Mouse (Mus musculus) intestine, postnatal 0 days (tissue): ENCODE data around the gene Npw. TPM values are rescaled to one million over a fixed set of nuclear protein-coding genes. Genes with fewer than 3 reads are reported as not detected.

Experiments used
- ATAC-seq: fragments of 200-750 bp; cut with Nextera tagmentation; 2 replicates; pipeline ENCODE4 v1.8.0; 2017; ENCODE audit warnings: mild to moderate bottlenecking, moderate TSS enrichment, moderate library complexity
- H3K27ac ChIP-seq: fragments of 300-500 bp; sonication (generic); 2 replicates; pipeline ENCODE4 v1.5.1; 2014; ENCODE audit warnings: mild to moderate bottlenecking, low read depth, low read length, moderate library complexity
- H3K27me3 ChIP-seq: fragments of 300-500 bp; sonication (generic); replicated peaks from 2 replicates; pipeline ENCODE4 v1.6.1; 2014; ENCODE audit warnings: low read length, mixed read lengths; ENCODE audit not compliant: control insufficient read depth, insufficient read depth
- H3K36me3 ChIP-seq: fragments of 300-500 bp; sonication (generic); 2 replicates; pipeline ENCODE4 v1.6.1; 2014; ENCODE audit warnings: mild to moderate bottlenecking, moderate library complexity; ENCODE audit not compliant: control insufficient read depth, insufficient read depth
- H3K4me1 ChIP-seq: fragments of 300-500 bp; sonication (generic); replicated peaks from 2 replicates; pipeline ENCODE4 v1.6.1; 2014; ENCODE audit warnings: antibody characterized with exemption, low read length, mixed read lengths; ENCODE audit not compliant: control insufficient read depth, insufficient read depth
- H3K4me2 ChIP-seq: fragments of 300-500 bp; sonication (generic); replicated peaks from 2 replicates; pipeline ENCODE4 v1.6.1; 2014; ENCODE audit warnings: low read depth, mild to moderate bottlenecking, moderate library complexity
- H3K4me3 ChIP-seq: fragments of 300-500 bp; sonication (generic); 2 replicates; pipeline ENCODE4 v1.5.1; 2014; ENCODE audit warnings: low read depth, low read length
- H3K9ac ChIP-seq: fragments of 300-500 bp; sonication (generic); 2 replicates; pipeline ENCODE4 v1.6.1; 2014; ENCODE audit warnings: mild to moderate bottlenecking, low read depth, low read length
- H3K9me3 ChIP-seq: fragments of 300-500 bp; sonication (generic); 2 replicates; pipeline ENCODE4 v1.6.1; 2016; ENCODE audit warnings: mixed run types; ENCODE audit not compliant: control insufficient read depth
- CTCF ChIP-seq: sonication (generic); IDR thresholded peaks from 2 replicates; pipeline ENCODE4 v1.5.1; 2016; ENCODE audit warnings: low read depth, mild to moderate bottlenecking, control low read depth, antibody characterized with exemption, moderate library complexity
- WGBS: fragments of 180-500 bp; shearing (Covaris S2); extraction: QIAGEN DNeasy Blood & Tissue Kit; methylation state at CpG from one replicate; pipeline ENCODE4 v1.1.7; 2014; 5-methylcytosine and 5-hydroxymethylcytosine counted together
- polyA plus RNA-seq: library from polyadenylated mRNA; unstranded; fragments of >200 nt; fragmentation: Nextera tagmentation; extraction: Ambion mirVana; gene quantifications from 2 replicates; pipeline ENCODE4 v1.2.1, GENCODE M21; 2015

Gene Npw
- polyA plus RNA-seq, 1 experiment from 2014 or later, result 0.20 TPM

DNA sequence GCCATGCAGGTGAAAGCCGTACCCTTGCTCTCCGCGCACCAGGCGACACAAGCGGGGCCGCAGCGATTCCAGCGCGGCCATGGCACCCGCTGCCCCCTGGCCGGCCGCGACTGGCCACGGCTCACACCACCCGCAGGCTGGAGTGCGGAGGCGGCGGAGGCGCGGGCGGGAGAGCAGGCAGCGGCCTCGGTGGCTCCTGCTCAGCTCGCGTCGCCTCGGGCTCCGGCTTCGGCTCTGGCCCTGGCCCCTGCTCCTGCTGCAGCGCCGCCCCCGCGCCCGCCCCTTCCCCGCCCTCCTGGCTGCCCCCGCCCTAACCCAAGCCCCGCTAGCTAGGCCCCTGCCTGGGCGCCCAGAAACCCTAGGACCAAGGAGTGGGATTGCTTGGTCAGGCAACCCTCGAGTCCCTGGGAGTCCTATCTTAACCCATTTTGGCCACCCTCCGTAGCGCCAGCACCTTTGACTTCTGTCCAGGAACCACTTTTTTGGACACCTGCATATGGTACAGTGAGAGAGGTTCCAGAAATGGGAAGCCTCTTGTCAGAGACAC lies 8.1 kb downstream of the Npw start, which contains the start of gene Slc9a3r2:
Gene Slc9a3r2, minus strand, starts transcription at position 258 of the 547 bp plus-strand sequence.
- WGBS, result 1% methylated on average over 21 of the region's 41 CpGs
- Histone ChIP-seq H3K9ac (peak within 1 kb of the TSS; percentile 72), H3K27ac (peak within 1 kb of the TSS; percentile 54)

DNA sequence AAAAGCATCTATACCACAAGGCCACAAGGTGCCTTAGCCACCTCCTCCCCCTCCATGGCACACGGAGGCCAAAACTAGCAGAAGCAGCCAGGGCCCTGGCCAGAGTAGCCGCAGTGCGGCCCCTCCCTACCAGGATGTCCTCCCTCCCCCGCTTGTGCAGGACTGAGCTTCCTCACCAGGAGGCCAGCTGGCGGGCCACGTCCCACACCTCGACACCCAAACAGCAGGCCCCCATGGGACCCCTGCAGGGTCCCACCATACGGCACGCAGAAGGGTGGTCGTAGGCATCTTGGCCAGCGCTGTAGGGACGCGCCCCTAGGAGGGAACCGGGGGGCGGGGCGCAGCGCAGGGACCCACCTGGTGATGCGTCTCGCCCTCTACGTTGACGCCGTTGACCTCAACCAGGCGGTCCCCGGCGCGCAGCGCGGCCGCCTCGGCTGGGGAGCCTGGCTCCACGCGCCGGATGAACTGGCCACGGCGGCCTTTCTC lies 8.6 kb downstream of the Npw start:
- Histone ChIP-seq H3K27me3 (0 out of 2 replicates have a peak, but pooled peaks cover 3% of the 10 kb centered on the region), H3K4me2 (peak overlapping the region; percentile 97), H3K4me1 (0 out of 2 replicates have a peak, but pooled peaks cover 4% of the 10 kb centered on the region), H3K36me3 (no peaks in the 10 kb centered on the region; the same call in 1 of the 2 replicates), H3K9me3 (no peaks in the 10 kb centered on the region), H3K4me3 (peak overlapping the region; percentile 71), H3K9ac (peak overlapping the region; percentile 72), H3K27ac (peak overlapping the region; percentile 54)
- 1% methylated on average over 32 of the region's 35 CpGs for WGBS
- 0 out of 2 replicates have a peak, but pooled peaks have one; percentile 17 for ATAC-seq
- no peak for TF ChIP-seq CTCF

More for the DNA sequence above, 8.1 kb downstream of the Npw start, which contains the start of gene Slc9a3r2:
- Histone ChIP-seq H3K4me3 (peak within 1 kb of the TSS; percentile 71), H3K4me2 (peak within 1 kb of the TSS; percentile 97), H3K9me3 (no peaks in the 10 kb centered on the region), H3K4me1 (0 out of 2 replicates have a peak, but pooled peaks cover 4% of the 10 kb centered on the region), H3K27me3 (0 out of 2 replicates have a peak, but pooled peaks cover 3% of the 10 kb centered on the region), H3K36me3 (no peaks in the 10 kb centered on the region; the same call in 1 of the 2 replicates)
- no peak for TF ChIP-seq CTCF
- peak; percentile 32; the same call in 1 of the 2 replicates for ATAC-seq

DNA sequence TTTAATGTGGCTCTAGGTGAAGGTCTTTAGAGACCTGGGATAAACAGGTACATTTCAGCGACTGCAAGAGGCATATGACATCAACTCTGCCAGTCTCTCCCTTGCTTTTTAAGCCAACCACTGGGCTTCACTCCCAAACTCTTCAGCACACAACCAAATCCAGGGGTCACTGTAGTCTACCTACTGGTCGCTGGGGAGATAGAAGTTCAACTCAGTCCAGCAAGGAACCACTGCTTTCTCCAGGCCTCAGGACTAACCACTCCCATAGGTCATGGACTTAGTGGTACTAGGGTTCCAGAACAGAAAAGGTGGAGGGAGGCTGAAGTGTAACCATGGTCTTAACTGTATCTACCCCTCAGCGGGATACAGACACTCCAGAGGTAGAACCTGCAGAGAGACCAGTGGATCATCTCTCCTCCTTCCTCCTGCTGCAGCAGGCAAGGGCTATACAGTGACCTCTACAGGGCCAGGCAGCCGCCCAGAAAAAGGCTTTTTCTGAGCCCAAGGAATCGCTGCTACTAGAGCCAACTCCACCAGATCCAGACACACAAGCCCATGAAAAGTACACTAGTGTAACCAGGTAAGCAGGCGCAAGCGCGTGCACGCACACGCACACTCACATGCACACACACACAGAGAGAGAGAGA lies 9.4 kb downstream of the Npw start:
- H3K4me1 ChIP-seq, result 0 out of 2 replicates have a peak, but pooled peaks cover 4% of the 10 kb centered on the region
- H3K4me2 ChIP-seq, result peak overlapping the region; percentile 97
- no peak overlapping the region for H3K9ac ChIP-seq
- ATAC-seq, result no peak
- TF ChIP-seq CTCF, result peak; percentile 38
- no peaks in the 10 kb centered on the region; the same call in 1 of the 2 replicates for H3K36me3 ChIP-seq
- 73% methylated on average over 10 of the region's 10 CpGs for WGBS
- peak overlapping the region; percentile 71 for H3K4me3 ChIP-seq
- H3K27ac ChIP-seq, result no peak overlapping the region
- H3K9me3 ChIP-seq, result no peaks in the 10 kb centered on the region
- 0 out of 2 replicates have a peak, but pooled peaks cover 3% of the 10 kb centered on the region for H3K27me3 ChIP-seq

DNA sequence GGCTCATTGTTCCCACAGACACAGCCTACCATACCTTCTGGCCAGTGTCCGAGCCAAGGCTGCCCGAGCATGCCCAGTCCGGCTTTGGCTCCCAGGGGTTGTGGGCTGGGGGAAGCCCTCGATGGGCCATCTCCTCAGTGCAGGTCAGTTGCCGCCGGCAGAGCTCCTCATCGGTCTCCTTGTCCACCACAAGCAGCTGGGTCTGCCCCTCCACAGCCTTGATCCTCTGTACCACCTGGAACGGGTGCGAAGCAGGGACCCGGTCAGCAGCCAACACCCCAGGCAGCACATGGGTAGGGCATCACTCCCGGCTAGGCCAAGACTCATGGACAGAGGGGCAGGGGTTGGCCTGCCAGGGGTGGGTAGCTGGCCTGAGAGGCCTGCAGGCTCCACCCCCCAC lies 10.8 kb downstream of the Npw start:
- Histone ChIP-seq H3K36me3 (no peaks in the 10 kb centered on the region; the same call in 1 of the 2 replicates), H3K4me1 (0 out of 2 replicates have a peak, but pooled peaks cover 4% of the 10 kb centered on the region), H3K9me3 (no peaks in the 10 kb centered on the region), H3K9ac (no peak overlapping the region), H3K4me2 (0 out of 2 replicates have a peak overlapping the region, but pooled peaks have one; percentile 9), H3K27ac (no peak overlapping the region; the same call in 1 of the 2 replicates), H3K27me3 (0 out of 2 replicates have a peak, but pooled peaks cover 3% of the 10 kb centered on the region), H3K4me3 (no peak overlapping the region)
- WGBS, result 79% methylated on average over 11 of the region's 11 CpGs
- no peak for TF ChIP-seq CTCF
- no peak for ATAC-seq

DNA sequence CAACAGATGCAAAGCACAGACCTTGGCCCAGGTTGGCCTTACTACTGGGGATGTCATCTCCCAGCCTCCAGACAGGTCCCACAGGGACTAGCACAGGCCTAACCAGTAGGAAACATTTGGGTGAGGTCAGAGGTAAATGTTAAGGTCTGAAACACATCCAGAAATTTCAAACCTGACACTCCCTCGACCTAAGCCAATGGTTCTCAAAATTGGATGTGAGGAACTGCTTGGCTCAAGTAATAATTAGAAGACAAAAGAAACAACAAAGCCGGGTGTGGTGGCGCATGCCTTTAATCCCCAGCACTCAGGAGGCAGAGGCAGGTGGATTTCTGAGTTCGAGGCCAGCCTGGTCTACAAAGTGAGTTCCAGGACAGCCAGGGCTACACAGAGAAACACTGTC lies 11.9 kb downstream of the Npw start:
- Histone ChIP-seq H3K27ac (no peak overlapping the region), H3K4me3 (no peak overlapping the region), H3K27me3 (0 out of 2 replicates have a peak, but pooled peaks cover 3% of the 10 kb centered on the region), H3K9me3 (no peaks in the 10 kb centered on the region), H3K36me3 (peaks cover 6% of the 10 kb centered on the region; the same call in 1 of the 2 replicates), H3K4me1 (0 out of 2 replicates have a peak, but pooled peaks cover 4% of the 10 kb centered on the region), H3K9ac (no peak overlapping the region), H3K4me2 (no peak overlapping the region)
- no peak for ATAC-seq
- no peak for TF ChIP-seq CTCF
- 80% methylated on average over 4 of the region's 4 CpGs for WGBS

DNA sequence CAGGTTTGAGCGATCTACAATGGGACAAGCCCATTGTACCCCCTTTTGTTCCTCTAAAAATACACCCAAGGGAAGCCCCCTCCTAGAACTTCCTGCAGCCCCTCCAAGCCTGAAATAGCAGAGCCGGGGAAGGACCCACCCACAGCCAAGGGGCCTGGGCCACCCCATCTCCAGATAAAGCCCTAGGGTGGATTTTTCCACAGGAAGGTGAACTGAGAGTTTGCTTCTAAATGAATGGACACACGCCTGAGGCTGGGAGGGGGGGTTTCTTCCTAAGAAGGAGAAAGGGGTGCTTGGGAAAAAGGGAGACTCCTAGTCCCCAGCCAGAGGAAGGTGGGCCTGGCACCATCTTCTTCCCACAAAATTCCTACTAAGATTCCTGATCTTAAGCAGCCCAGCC lies 12.3 kb downstream of the Npw start:
- 85% methylated on average over 3 of the region's 3 CpGs for WGBS

More for the DNA sequence above, 12.3 kb downstream of the Npw start:
- Histone ChIP-seq H3K27me3 (no peaks in the 10 kb centered on the region), H3K36me3 (peaks cover 6% of the 10 kb centered on the region; the same call in 1 of the 2 replicates), H3K4me3 (no peak overlapping the region), H3K9ac (no peak overlapping the region), H3K4me1 (0 out of 2 replicates have a peak, but pooled peaks cover 4% of the 10 kb centered on the region), H3K4me2 (no peak overlapping the region), H3K27ac (no peak overlapping the region), H3K9me3 (no peaks in the 10 kb centered on the region)
- ATAC-seq, result no peak
- no peak for TF ChIP-seq CTCF
